Mouse (Mus musculus) ZHBTc4 (cell line): Measurements from ENCODE around the gene Col4a4.

Experiments used
- DNase-seq: peaks from one replicate; pipeline ENCODE4 v3.0.0-alpha.2; 2011; ENCODE audit warnings: low read depth, low spot score

Col4a4 gene

GRCm38 (mm10) chr1:82415641-82416040 lies 171.0 kb downstream of the Col4a4 start:
- no peak for DNase-seq

GRCm38 (mm10) chr1:82414434-82415045 lies 172.1 kb downstream of the Col4a4 start:
- DNase-seq: no peak

- DNase-seq: no peak
Observed at GRCm38 (mm10) chr1:82412085-82412484, 174.6 kb downstream of the Col4a4 start.

GRCm38 (mm10) chr1:82411521-82411920 lies 175.1 kb downstream of the Col4a4 start:
- DNase-seq: no peak

- no peak for DNase-seq
Observed at GRCm38 (mm10) chr1:82410548-82410947, 176.1 kb downstream of the Col4a4 start.

- no peak for DNase-seq
Observed at GRCm38 (mm10) chr1:82409271-82409670, 177.4 kb downstream of the Col4a4 start.

- DNase-seq: no peak
Observed at GRCm38 (mm10) chr1:82407786-82408185, 178.9 kb downstream of the Col4a4 start.
